Mouse (Mus musculus) kidney, embryonic 15.5 days (tissue): ENCODE measurements at regions not wholly inside any gene's neighbourhood (a gene's known extent, or its start where the extent isn't known, plus 50 kb on each side); places are given as distances from the start of the nearest gene placed in this dataset.
"Not testable (repeated sequence)": the region's sequence is repeated elsewhere in the genome, so short reads cannot be mapped to it uniquely, and the experiment has no call there.

Source experiments
- ATAC-seq: fragments of 200-750 bp; cut with Nextera tagmentation; replicated peaks from 2 replicates; pipeline ENCODE4 v1.8.0; 2017; ENCODE audit warnings: moderate TSS enrichment; ENCODE audit not compliant: low FRiP score
- H3K27ac ChIP-seq: fragments of 300-500 bp; sonication (generic); 2 replicates; pipeline ENCODE4 v1.5.1; 2015; ENCODE audit warnings: mild to moderate bottlenecking, inconsistent platforms
- H3K27me3 ChIP-seq: fragments of 300-500 bp; sonication (generic); 2 replicates; pipeline ENCODE4 v1.6.1; 2015; ENCODE audit warnings: inconsistent platforms
- H3K36me3 ChIP-seq: fragments of 300-500 bp; sonication (generic); 2 replicates; pipeline ENCODE4 v1.6.1; 2015; ENCODE audit warnings: inconsistent platforms
- H3K4me1 ChIP-seq: fragments of 300-500 bp; sonication (generic); 2 replicates; pipeline ENCODE4 v1.6.1; 2015; ENCODE audit warnings: inconsistent platforms
- H3K4me2 ChIP-seq: fragments of 300-500 bp; sonication (generic); 2 replicates; pipeline ENCODE4 v1.6.1; 2015; ENCODE audit warnings: moderate library complexity, mild to moderate bottlenecking, inconsistent platforms
- H3K4me3 ChIP-seq: fragments of 300-500 bp; sonication (generic); replicated peaks from 2 replicates; pipeline ENCODE4 v1.5.1; 2015; ENCODE audit warnings: mild to moderate bottlenecking, inconsistent platforms
- H3K9ac ChIP-seq: fragments of 300-500 bp; sonication (generic); 2 replicates; pipeline ENCODE4 v1.6.1; 2015; ENCODE audit warnings: mild to moderate bottlenecking, inconsistent platforms
- H3K9me3 ChIP-seq: fragments of 300-500 bp; sonication (generic); replicated peaks from 2 replicates; pipeline ENCODE4 v1.6.1; 2016; ENCODE audit warnings: inconsistent platforms
- WGBS: fragments of 180-500 bp; shearing (Covaris S2); methylation state at CpG from one replicate; pipeline ENCODE4 v1.1.7; 2015; ENCODE audit warnings: mixed read lengths; 5-methylcytosine and 5-hydroxymethylcytosine counted together

DNA sequence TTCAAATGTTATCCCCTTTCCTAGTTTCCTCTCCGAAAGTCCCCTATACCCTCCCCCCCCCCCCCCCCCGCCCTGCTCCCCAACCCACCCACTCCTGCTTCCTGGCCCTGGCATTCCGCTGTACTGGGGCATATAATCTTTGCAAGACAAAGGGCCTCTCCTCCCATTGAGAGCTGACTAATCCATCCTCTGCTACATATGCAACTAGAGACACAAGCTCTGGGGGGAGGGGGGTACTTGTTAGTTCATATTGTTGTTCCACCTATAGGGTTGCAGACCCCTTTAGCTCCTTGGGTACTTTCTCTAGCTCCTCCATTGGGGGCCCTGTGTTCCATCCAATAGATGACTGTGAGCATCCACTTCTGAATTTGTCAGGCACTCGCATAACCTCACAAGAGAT, 63.9 kb upstream of the Tnfrsf8 start:
- not testable (repeated sequence) for H3K4me1 ChIP-seq, H3K36me3 ChIP-seq, H3K4me2 ChIP-seq, H3K27me3 ChIP-seq, H3K9me3 ChIP-seq, ATAC-seq, H3K9ac ChIP-seq, H3K27ac ChIP-seq, H3K4me3 ChIP-seq
- WGBS = 84% methylated on average over 2 of the region's 4 CpGs

DNA sequence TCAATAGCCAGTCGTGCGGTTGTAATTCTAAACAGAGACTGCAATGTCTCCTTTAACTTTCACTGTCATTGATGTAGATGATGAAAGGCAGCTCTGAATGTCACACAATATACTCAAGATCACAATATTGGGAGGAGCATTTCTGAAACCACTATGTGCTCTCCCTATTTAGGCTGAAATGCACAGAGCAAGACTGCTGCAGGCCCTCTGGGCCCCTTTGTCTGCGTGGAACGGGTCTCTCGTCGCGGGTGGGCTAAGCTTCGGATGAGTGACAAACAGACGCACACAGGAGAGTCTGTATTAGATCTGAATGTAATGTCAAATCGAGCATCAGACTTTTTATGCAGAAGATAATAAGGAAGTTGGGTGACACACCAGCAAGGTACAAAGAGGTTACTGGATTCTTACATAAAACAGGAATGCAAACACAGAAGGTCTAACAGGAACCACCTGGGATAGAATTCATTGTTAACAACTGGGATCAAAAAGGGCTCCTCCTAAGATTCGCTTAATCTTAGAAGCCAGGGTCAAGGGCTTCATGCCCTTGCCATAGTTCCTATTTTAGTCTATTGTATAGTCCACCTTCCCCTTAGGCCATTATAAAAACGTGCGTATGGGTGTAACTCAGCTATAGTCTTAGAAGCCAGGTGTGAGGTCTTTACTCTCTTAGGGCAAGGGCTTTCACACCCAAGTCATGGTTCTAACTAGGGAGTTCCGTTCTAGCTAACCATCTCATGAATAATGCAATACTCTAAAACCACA, 62.5 kb upstream of the Tnfrsf8 start:
- not testable (repeated sequence) for H3K4me2 ChIP-seq, H3K36me3 ChIP-seq, ATAC-seq, H3K9me3 ChIP-seq, H3K4me1 ChIP-seq, H3K4me3 ChIP-seq, H3K27ac ChIP-seq, H3K27me3 ChIP-seq, H3K9ac ChIP-seq
- 91% methylated on average over 13 of the region's 14 CpGs for WGBS

DNA sequence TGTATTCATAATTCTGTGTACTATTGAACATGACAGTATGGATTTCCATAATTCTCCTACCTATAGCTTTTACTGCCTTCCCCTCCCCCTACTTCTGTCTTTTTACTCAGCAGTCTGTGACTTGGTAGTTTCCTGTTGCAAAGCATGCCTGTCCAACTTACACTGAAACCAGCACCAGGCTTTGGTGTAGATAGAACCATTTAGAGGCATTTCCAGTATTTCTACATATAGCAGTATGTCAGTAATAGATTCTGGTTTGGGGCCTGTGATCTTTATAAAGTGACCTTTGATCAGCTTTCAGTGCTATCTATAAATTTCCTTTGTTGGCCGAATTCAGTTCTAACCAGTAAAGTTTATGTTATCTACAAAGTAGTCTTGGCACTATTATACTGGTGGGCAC, 54.8 kb upstream of the Tnfrsf8 start:
- no peaks in the 10 kb centered on the region for H3K27me3 ChIP-seq
- H3K4me1 ChIP-seq = no peaks in the 10 kb centered on the region
- H3K9me3 ChIP-seq = no peaks in the 10 kb centered on the region
- H3K27ac ChIP-seq = no peak overlapping the region
- no peak for ATAC-seq
- no peak overlapping the region for H3K4me3 ChIP-seq
- H3K9ac ChIP-seq = no peak overlapping the region
- no peak overlapping the region for H3K4me2 ChIP-seq
- WGBS = 82% methylated on average over 1 of the region's 1 CpGs
- no peaks in the 10 kb centered on the region for H3K36me3 ChIP-seq

DNA sequence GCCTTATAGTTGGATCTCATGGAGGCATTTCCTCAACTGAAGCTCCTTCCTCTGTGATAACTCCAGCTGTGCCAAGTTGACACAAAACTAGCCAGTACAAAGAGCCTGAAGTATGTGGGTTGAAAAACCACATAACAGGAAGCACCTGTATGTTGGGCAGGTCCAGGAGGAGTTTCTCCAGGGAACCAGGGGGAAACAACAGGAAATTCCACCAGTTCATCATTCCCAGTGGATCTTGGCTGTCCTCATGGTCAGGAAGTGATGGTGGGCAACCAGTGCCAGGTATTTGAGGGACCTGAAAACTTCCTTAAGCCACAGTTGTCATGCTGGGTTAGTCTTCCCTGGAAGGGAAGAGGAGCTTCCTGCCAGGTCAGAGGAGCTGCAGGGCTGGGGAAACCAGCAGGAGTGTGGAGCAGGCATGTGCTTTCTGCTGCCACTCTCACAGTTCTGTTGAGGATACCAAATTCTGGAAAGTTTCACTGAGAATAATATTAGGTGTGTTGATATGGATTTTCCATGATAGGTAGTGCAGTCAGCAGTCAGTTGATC, 52.4 kb upstream of the Tnfrsf8 start:
- H3K4me1 ChIP-seq = no peaks in the 10 kb centered on the region
- ATAC-seq = no peak

DNA sequence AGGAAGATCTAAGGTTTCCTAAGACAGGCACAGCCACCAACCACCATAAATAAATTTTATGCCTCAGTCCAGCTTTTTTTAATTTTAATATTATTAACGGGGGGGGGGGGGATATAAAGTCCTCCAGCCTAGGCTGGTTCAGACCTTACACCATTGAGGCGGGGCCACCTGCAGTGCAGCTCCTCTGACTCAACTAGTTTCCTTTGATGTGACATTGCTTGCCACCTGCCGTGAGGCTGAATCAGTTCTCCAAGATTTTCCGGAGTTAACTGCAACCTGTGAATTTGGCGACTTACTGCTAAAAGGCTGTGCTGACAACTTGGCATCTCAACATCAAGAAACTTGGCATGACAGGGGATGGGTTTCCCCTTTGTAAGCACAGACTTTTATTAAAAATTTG, 51.3 kb upstream of the Tnfrsf8 start:
- H3K4me1 ChIP-seq = no peaks in the 10 kb centered on the region
- H3K4me2 ChIP-seq = no peak overlapping the region
- no peak overlapping the region for H3K4me3 ChIP-seq
- H3K36me3 ChIP-seq = no peaks in the 10 kb centered on the region
- H3K27me3 ChIP-seq = no peaks in the 10 kb centered on the region
- ATAC-seq = no peak
- H3K27ac ChIP-seq = no peak overlapping the region
- H3K9ac ChIP-seq = no peak overlapping the region
- WGBS = 35% methylated on average over 5 of the region's 5 CpGs
- no peaks in the 10 kb centered on the region for H3K9me3 ChIP-seq

More for the DNA sequence above, 52.4 kb upstream of the Tnfrsf8 start:
- Histone ChIP-seq H3K27ac (no peak overlapping the region), H3K9ac (no peak overlapping the region), H3K9me3 (no peaks in the 10 kb centered on the region), H3K36me3 (no peaks in the 10 kb centered on the region), H3K27me3 (no peaks in the 10 kb centered on the region), H3K4me3 (no peak overlapping the region), H3K4me2 (no peak overlapping the region)

DNA sequence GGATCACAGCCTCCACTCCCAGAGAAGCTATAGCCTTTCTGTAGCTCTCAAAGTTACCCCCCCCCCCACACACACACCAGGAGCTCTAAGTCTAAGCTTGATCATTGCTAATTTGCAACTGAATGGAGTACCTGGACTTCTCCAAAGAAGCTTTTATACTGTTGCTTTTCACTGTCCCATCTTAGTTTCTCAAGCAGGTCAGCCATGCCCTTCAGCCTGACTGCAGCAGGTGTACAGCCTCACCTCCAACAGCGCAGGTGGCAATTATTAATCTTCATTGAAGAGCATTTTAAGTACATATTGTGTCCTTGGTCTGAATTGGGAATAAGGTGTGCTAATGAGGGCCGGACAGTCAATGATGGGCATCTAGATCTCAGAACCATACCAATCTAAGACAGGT, 50.8 kb upstream of the Tnfrsf8 start:
- not testable (repeated sequence) for H3K9ac ChIP-seq, H3K36me3 ChIP-seq, H3K4me3 ChIP-seq, H3K4me1 ChIP-seq, H3K9me3 ChIP-seq, H3K27ac ChIP-seq, H3K4me2 ChIP-seq, ATAC-seq, H3K27me3 ChIP-seq
- 91% methylated on average over 2 of the region's 2 CpGs for WGBS
